Mouse (Mus musculus): ENCODE measurements at regions not wholly inside any gene's neighbourhood (a gene's known extent, or its start where the extent isn't known, plus 50 kb on each side); places are given as distances from the start of the nearest gene placed in this dataset.

DNA sequence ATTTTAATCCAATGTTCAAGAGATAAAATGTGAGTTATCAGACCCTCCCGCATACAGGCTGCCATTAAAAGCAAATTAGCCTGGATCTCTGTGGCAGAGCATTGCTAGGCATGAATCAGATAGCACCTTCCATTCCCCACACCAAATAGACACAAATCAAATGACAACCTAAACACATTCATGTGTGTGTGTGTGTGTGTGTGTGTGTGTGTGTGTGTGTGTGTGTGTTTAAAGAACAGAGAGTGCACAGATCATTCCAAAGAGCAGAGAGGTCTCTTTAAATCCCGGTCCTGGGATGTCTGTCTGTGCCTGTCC, 226.5 kb upstream of the Arrdc4 start:
- no peak for ATAC-seq (ENCODE audit: extremely low read depth, insufficient number of reproducible peaks, low FRiP score, poor library complexity, severe bottlenecking)

DNA sequence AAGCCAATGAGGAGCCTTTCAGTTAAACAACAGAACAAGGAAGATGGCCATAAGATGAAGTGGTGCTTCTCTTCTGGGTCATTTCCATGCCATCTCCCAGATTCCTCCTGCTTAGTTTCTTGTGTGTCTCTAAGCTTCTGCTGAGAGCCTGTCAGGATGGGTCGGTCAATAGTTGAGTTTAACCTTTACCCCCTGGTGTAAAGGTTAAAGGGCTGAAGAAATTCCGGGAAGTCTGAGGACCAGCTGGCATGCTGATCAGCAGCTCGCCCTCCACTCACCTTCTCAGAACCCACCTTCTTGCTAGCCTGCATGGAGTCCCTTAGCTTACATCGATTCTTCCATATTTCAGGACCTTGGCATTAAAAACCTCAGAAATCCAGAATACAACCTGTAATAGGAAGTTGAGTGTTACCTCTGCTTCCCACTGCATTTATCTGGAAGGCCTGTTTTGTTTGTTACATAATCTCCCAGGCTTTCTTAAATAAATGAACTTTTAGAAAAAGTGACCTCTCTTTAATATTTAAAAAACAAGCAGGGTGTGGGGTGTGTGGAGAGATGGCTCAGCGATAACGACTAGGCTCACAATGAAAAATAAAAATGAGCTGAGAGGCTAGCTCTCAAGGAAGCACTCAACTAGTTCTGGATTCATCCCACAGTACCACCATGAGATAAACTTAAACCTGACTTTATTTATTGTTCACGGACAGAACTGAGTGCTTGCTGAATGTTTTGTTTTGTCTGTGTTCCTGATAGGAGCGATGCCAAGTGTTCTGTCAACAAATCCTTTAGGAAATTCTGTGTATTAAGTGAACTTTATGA, 225.9 kb upstream of the Arrdc4 start:
- ATAC-seq (ENCODE audit: extremely low read depth, insufficient number of reproducible peaks, low FRiP score, poor library complexity, severe bottlenecking), result no peak

DNA sequence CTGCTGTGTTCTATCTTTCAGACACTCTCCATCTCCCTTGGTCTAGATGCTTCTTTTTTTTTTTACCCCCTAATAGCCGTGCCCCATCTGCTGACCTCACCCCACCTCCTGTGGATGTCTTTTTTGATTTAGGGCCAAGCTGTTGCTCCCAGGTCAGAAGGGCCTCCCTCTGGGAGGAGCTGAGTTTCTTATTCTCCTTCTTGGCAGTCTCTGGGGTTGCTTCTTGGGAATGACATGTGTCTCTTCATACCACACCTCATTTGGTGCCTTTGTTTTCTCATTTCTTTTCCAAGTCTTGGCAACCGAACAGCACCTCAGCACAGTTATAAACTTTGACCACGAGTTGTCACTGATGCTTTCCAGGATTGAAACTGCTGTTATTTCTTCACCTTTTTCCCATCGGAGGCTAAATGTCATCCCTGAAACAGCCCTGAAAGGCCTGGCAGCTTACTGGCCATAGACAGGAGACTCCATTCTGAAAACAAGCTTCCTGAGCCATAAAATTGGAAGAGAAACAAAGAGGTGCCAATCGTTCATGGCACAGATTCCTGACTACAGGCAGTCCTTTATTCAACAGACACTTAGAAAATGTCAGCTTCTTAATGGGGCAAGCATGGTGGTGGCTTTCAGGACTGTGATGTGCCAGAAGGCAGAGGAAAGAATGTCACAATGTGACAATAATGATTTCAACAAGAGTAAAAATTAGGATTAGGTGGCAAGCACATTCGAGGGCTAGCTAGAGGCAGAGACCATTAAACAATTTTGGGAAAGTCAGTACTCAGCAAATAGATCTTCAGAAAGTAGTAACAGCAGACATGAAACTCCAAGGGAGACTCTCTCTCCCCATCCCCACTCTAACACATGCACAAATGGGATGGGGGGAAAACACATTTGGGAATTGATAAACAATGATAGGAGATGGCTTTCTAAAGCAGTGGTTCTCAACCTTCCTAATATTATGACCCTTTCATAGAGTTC, 197.1 kb upstream of the Arrdc4 start:
- no peak for ATAC-seq (ENCODE audit: extremely low read depth, insufficient number of reproducible peaks, low FRiP score, poor library complexity, severe bottlenecking)

DNA sequence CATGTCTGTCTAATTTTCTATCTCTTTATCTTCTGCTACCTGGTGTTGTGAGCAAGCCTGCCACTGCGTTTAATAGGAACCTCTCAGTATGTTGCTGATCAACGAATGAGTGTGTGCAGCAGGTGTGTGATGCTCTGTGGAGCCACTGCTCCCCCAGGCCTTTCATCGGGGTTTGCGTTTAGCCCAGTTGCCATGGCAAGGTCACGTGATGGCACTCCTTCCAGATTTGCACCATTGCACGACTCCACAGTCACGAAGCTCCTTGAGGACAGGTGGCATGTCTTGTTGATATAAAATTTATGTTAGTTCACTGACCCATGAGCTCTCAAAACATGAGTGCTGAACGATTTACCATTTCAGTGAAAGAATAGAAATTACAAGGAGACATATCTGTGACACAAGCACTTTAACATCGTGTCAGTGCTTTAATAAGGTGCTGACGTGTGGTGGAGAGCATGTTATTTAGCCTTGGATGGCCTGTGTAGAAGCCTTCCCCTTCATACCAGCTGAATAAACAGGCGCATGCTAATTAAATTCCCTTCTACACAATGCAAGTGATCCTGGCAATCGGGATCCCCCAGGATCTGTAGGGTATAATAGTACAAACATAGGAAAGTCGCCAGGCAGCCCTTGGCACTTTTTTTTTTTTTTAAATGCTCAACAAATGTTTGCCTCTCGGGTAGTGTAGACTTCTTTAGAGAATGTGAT, 181.7 kb upstream of the Arrdc4 start:
- ATAC-seq (ENCODE audit: extremely low read depth, insufficient number of reproducible peaks, low FRiP score, poor library complexity, severe bottlenecking), result no peak

DNA sequence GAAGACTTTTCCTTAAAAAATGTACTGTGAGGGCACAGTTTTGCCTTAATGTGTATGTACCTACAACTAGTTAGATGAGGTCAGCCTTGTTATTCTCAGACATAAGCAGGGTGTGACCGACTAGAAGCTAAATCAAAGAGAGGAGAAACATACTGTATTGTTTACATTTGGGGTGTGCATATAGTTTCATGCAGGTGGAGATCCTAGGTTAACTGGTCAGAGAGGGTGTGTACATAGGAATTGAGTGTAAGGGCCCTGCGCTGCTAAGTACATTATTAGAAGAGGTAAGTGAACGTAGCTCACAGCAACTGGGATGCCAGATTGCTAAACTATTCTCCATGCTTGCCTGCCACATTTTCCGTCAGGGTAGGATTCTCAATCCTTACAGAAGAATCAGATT, 180.6 kb upstream of the Arrdc4 start:
- no peak for ATAC-seq (ENCODE audit: extremely low read depth, insufficient number of reproducible peaks, low FRiP score, poor library complexity, severe bottlenecking)

DNA sequence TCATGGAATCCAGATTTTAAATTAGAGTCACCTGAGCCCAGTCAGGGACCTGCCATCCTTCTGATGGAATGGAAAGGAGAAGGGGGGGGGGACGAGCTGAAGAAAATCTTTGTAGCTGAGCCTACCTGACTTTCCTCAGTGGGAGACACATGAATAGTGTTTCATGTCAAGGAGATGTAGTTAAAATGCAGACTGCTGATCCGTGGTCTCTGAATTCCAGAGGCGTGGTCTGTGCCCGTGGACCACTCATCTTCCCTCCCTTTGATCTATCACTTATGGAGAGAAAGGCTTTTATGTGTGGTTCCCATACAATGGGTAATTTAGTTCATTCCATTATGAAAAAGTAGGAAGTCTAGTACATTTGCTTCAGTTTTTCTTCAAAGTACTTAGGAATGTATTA, 176.6 kb upstream of the Arrdc4 start:
- no peak for ATAC-seq (ENCODE audit: extremely low read depth, insufficient number of reproducible peaks, low FRiP score, poor library complexity, severe bottlenecking)

DNA sequence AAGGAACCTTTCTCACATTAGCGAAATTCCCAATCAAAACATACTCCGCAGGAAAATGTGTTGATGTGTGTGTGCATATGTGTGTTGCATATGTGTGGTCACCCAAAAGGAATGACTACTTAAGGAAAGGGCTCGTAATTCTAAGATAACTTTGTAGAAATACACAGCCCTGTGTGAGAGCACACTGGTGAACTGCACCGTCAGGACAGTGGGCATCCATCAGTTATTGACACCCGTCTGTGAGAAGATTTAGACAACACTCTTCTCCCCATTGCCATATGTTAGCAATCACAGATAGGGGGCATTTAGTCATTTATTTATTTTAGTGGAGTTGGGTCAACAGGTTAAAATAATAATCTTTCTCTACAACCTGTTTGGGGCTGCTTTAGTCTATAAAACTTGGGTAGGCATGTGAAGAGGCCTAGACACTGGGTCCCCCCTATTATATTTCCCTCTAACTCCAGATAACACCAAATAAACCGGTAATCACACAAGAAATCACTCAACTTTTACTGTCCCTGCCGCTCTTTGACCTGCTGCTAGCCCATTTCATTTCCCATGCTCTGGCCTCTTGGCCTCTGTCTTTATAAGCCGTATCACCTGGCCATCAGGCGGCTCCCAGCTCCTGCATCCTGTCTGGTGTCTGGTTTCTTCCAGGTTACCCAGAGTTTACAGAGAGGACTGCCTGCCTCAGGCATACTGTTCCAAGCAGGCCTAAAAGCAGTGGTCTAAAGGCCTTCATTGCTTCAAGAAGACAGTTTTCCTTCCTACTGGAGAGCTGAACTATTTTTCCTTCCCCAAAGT, 169.8 kb upstream of the Arrdc4 start:
- no peak for ATAC-seq (ENCODE audit: extremely low read depth, insufficient number of reproducible peaks, low FRiP score, poor library complexity, severe bottlenecking)

DNA sequence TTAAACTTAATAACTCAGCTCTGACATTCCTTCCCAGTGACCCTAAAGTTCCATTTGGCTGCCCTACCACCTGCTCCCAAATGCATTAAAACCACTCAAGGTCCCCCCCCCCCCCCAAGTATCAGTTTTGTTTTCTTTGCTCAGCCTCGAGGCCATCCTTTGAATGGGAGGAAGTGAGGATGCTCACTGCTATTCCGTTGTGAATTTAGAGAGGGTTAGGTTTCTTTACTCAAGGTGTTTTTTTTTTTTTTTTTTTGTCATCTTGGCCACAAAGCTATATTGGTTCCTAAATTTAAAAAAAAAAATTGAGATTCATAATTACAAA, 168.8 kb upstream of the Arrdc4 start:
- no peak for ATAC-seq (ENCODE audit: extremely low read depth, insufficient number of reproducible peaks, low FRiP score, poor library complexity, severe bottlenecking)

DNA sequence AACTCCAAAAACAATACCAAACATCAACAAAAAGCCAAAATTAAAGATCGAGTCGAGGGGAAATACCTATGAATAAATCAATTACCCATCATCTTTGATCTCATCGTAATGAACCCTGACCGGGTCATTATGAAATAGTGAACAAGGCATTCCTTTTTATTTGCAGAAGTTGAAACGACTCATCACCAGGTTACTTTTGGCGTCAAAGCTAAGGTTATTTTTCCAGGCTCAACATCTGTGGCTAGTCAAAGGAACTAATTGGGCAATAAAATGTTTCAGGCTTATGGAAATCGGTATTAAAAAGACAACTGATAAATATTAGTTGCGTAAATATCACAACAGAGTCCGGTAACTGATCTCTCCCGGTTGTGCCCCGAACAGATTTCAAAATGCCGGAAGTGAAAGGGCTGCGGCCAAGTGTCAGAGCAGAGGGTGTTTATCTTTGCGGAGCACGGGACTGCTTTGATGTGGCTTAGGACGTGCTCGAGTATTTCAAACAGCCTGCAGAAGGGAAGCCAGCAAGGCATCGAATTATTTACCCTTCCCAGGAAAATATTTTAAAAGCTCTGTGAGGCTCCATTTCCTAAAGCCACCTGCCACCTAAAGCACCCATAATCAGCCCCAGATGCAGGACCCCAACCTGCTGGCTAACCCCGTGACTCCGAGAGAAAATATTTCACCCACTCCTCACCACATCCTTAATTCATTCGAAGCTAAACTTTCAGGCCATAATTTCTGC, 168.3 kb upstream of the Arrdc4 start:
- no peak for ATAC-seq (ENCODE audit: extremely low read depth, insufficient number of reproducible peaks, low FRiP score, poor library complexity, severe bottlenecking)

DNA sequence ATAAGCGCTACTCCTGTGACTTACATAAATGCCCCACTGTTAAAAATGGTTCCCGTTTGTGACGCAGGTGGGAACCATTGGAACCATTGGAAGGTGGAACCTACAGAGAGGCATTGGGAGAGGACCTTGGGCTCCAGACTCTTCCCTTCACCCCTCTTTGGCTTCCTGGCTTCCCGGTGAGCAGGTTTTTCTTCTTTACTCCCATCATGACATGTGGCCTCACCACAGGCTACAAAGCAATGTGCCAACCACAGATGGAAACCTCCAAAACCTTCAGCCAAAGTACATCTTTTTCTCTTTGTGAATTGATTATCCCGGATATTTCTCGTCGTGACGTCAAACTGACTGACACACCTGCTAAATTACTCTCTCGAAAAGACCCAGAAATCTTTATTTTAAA, 166.9 kb upstream of the Arrdc4 start:
- ATAC-seq (ENCODE audit: extremely low read depth, insufficient number of reproducible peaks, low FRiP score, poor library complexity, severe bottlenecking), result no peak

DNA sequence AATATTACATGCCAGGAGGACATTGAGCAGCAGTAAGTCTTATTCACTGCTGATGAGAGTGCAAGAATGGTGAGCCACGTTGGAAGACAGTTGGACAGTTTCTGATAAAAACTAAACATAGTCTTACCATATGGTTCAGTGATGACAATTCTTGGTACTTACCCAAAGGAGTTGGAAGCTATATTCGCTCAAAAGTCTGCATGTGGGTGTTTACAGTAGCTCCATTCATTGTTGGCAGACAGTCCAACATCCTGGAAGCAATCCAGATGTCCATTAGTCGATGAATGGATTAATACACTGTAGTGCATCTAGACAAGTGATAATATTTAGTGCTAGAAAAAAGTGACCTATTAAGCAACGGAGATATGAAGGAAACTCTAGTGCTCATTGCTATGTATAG, 165.3 kb upstream of the Arrdc4 start:
- ATAC-seq (ENCODE audit: extremely low read depth, insufficient number of reproducible peaks, low FRiP score, poor library complexity, severe bottlenecking), result no peak

DNA sequence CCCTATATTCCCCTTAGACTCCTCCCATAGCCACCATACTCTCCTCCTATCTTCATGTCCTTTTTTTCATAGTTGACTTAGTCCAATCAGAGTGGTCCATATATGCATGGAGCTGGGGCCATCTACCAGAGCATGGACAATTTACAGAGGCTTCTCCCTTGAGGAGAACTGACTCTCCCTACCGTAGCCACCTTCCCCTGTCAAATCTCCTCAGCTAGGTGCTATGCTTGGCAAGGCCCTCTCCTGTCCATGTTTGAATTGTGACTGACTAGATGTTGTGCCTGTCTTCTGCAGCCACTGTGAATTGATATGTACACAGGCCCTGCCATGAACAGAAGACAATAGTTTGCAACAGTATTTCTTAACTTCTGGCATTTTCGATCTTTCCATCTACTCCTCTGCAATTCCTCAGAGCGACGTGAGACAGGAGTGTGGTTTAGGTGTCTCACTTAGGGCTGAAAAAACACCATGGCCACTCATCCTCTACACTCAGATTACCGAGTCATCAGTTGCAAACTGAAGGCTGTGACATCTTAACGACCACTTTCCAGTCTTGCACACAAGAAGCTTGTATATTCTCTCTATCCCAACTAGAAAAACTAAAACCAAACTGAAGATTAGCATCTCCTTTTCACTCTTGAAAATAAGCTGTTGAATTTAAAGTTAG, 163.1 kb upstream of the Arrdc4 start:
- ATAC-seq (ENCODE audit: extremely low read depth, insufficient number of reproducible peaks, low FRiP score, poor library complexity, severe bottlenecking), result no peak

DNA sequence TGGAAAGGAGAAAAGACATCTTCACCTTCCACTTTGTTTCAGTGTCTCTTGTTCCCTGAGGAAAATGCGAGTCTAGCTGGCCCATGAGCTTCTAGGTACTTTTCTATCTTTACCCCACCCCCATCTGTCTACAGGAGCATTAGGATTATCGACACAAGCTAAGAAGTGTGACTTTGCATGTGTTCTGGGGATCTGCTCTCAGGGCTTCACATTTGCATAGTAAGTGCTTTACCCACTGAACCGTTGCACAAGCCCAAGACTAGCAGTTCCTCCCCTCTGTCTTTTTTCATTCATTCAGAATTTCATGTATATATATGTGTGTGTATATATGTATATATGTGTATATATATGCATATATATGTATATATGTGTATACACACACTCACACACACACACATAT, 162.5 kb upstream of the Arrdc4 start:
- no peak for ATAC-seq (ENCODE audit: extremely low read depth, insufficient number of reproducible peaks, low FRiP score, poor library complexity, severe bottlenecking)

DNA sequence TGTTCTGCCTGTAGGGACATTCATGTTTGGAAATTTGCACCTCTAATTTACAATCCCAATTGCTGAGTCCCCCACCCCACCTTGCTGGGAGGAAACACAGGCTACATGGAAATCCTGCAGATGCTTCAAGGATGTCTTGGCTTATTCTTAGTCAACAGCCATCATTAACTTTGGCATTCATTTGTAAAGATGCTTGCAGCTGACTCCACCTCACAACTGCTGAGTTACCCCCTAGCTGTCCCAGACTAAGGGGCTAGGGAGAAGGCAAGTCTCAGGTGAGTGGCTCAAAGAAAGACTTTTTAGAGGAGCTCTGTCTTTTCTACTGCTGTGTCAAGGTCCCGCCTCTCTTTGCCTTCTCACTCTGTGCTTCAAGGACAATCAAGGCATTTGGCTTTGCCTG, 160.7 kb upstream of the Arrdc4 start:
- no peak for ATAC-seq (ENCODE audit: extremely low read depth, insufficient number of reproducible peaks, low FRiP score, poor library complexity, severe bottlenecking)

DNA sequence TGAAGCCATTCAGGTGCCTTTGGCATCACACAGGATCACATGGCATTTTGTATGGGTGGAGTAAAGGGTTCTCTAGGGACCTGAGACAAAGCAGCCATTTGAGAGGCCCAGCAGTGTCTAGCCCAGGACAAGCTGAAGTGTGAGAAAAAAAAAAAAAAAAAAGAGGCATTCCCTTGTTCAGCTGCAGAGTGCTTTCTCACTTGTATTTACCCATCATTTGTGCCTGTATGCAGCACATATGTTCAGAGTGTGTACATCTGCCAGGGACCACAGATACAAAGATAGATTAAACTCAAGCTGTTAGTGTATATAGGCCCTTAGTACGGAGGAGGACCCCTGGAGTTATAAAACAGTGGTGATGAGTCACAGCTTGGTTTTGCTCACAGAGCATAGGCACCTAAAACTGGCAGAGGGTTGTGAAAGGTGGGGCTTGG, 159.4 kb upstream of the Arrdc4 start:
- ATAC-seq (ENCODE audit: extremely low read depth, insufficient number of reproducible peaks, low FRiP score, poor library complexity, severe bottlenecking), result no peak

DNA sequence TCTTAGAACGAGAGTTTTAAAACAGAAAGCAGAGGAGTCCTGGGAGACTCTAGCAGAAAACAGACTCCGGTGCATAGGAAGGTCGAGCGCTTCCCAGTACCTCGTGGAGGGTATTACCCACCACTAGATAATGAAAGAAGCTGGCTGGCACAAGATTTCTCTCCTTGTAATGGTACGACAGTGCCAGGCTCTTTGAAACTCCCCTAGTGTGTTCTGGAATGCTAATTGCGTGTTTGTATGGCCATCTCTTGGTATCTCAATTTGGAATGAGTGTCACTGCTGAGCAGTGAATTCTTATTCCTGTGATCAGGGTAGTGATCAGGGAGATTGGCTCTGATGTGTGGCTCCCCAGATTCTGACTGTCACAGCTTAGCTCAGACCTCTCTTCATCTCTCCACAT, 158.8 kb upstream of the Arrdc4 start:
- ATAC-seq (ENCODE audit: extremely low read depth, insufficient number of reproducible peaks, low FRiP score, poor library complexity, severe bottlenecking), result no peak

DNA sequence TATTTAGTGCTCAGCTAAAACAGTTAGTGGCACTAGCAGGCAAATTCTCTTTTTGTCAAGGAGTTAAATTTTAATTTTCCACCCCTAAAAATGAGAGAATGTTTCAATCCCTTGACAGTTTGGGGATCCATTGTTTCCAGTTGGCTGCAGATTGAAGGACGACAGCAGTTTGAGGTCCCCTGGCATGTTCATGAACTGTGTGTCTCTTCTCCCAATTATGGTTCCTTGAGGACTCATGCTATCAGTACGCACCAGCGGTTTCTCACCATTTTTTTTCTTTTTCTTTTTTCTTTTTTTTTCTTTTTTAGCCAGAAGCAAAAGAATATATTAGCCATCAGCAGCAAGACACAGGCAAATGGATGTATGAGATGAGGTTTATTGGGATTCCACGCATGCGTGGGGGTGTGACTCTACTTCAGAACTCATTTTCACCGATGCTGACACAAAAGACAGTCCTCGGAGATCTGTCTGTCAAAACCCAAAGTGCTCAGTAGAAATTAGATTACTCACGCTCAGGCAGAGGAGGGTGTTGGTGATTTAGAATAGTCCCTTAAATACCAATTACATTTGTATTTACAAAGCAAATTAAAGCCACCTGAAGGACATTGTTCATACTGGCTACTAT, 157.8 kb upstream of the Arrdc4 start:
- ATAC-seq (ENCODE audit: extremely low read depth, insufficient number of reproducible peaks, low FRiP score, poor library complexity, severe bottlenecking), result no peak

DNA sequence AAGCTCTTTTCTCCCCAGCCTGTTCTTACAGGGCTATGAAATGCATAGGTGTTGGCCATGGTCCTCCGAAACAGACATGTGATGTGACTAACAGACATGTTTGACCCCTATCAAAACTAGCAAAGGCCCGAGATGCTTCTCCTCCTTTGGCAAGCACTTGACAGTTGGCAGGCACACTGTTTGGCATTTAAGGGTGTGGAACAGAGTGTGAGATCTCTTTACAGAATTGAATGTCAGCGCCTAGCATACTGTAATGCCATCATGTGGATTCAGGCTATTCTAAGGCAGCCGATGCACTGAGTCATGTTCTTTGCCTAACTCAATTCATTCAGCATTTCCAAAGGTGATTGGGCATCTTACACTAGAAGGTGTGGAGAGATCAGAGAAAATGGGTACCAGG, 156.8 kb upstream of the Arrdc4 start:
- ATAC-seq (ENCODE audit: extremely low read depth, insufficient number of reproducible peaks, low FRiP score, poor library complexity, severe bottlenecking), result no peak
